Mouse (Mus musculus): Measurements from ENCODE around the gene Gm8122.
"Not testable (repeated sequence)": the region's sequence is repeated elsewhere in the genome, so short reads cannot be mapped to it uniquely, and the experiment has no call there.

The Gm8122 gene

DNA sequence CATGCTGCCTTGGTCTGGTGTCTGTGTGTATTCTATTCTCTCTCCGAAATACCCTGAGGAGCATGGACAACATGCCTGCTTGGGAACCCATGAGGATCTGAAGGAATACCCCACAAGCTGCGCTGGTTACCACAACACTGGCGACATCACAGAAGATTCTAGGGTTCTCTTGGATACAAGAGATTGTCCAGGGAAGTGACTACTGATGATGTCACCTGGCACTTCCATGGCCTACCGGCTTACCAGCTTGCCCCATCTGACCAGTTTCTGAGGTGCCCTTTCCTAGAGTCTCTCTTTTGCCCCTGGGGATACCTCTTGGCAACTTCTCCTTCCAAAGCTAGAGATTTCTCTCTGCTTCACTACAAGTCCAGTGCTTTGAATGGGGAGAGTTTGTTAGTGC is at the start of gene Gm8122:
Gm8122 (minus strand) TSS at position 101 of the 400 bp plus-strand sequence.
- not testable (repeated sequence) for DNase-seq (ENCODE audit: low read depth, low spot score)

DNA sequence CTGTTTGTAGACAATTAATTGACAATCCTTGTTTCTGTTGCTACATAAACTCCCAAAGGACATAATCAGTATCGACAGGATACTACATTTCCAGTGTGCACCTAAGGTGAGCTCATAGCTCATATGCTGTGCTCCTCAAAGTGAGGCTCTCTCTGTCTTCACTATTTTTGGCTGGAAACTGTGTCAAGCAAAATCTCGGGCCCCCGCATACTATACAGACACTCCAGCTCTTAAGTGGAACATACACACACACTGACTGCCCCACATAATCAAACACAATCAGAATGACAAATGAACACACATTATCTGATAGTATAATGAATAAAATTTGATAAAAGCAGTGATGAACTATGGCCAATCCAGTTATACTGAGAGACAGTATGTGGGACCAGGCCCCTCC is 43.6 kb upstream of the Gm8122 start:
- DNase-seq (ENCODE audit: low read depth, low spot score) = peak; percentile 0

DNA sequence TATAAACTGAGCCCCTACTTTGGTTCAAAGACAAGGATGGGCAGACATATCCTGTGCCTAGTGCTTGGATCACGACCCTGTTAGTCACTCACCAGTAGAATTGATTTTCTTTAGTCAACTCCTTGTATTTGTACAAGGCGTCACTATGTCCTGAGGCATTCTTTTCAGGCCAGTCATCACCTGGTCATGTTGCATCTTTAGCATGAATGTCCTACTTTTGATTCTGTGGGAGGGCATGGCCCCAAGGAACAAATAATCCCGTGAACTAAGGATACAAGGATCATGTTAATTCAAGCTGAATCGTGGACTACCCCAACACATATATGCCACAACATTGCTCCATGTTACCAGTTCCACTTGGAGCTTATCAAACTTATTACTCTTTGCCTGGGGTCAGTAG is 43.0 kb upstream of the Gm8122 start:
- DNase-seq (ENCODE audit: low read depth, low spot score) = peak; percentile 0

DNA sequence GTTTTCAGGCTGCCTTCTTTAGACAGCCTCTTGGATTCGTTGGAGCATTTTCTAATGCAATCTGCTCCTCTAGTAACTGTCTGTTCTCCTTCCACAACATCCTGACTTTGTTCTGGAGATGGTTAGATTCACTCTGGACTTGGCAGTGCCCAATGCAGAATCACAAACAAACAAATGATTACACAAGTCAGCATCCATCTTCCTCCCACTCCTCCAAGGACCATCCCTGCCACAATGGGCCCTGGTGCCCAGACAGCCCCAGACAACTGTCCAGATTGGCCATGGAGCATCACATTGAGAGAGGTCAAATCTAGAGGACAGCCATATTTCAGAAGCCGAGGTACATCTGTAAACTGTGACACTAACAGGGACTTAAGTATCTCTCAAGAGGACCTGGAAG is 42.4 kb upstream of the Gm8122 start:
- not testable (repeated sequence) for DNase-seq (ENCODE audit: low read depth, low spot score)

DNA sequence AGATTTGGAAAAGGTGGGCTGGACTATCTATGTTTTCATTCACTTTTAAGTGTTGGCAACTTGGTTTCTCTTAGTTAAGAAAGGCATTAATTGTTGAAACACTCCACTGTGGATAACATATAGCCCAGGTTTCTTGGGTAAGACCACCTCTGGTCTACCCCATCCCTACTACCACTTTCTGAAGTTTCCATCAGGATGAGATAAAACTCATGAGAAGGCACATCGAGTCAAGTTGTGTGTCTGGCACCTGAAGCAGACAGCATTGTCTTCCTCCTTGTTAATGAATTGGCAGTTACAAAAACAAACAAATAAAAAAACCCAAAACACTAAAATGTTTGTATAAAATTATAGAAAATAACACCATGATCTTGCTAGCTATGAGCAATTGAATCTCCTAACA is 40.6 kb upstream of the Gm8122 start:
- DNase-seq (ENCODE audit: low read depth, low spot score) = not testable (repeated sequence)

DNA sequence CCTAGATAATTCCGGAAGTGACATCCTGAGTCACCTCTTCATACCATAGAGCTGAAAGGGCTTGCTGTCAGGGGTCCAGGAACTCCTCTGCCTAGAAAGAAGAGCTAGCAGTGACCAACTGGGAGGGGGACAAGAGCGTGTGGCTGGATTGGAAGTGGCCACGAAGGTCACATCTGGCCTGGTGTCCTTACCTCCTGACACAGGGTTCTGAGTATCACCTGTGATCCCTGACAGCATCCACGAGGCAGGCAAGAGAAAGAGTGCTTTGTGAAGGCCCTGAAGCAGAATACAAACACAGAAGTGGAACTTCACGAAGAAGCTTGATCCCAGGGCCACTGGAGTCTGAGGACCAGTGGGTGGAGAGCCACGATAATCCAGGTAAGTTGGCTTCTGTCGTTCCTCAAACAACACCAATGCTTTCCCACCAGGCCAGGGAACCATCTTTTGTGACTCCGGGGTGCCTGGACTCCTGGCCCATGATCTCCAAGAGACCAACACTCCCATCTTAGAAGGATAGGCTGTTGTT is 39.9 kb upstream of the Gm8122 start, which contains the start of gene Gm9732:
Gm9732 (plus strand) TSS at position 51 of the 526 bp plus-strand sequence.
- DNase-seq (ENCODE audit: low read depth, low spot score) = peak; percentile 2

DNA sequence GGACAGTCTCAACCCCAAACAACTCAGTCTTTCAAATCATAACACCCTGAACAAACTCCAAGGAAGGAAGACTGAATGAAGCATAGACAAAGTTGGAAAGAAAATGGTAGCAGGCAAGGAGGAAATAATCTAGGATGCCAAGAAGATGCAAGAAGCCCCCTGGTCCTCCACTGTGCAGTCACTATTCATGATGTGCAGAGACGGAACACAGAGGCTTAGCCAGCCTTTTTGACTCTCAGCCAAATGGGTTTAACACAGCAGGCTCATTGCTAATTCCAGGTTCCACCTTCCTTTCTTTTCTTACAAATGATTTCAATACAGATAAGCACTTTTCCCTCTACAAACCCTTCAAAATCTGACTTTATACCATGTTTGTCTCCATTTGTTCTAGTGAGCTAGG is 38.1 kb upstream of the Gm8122 start:
- not testable (repeated sequence) for DNase-seq (ENCODE audit: low read depth, low spot score)

DNA sequence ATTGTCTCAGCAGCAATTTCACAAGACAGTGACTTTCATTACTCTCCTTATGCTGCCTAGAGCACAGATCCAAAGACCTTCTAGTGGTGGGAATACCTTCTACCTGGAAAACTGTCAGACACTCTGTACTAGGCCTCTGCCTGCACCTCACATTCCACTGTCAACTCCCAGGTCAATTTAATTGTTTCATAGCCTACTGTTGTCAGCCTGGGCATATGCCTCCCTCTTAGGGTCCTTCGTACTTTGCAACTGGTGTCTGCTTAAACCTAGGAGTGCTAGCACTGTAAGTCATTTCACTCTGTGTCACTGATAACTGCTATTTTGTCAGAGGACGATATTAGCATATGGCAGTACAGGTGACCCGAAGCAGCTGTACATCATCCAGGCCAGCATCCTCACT is 34.1 kb upstream of the Gm8122 start:
- not testable (repeated sequence) for DNase-seq (ENCODE audit: low read depth, low spot score)

DNA sequence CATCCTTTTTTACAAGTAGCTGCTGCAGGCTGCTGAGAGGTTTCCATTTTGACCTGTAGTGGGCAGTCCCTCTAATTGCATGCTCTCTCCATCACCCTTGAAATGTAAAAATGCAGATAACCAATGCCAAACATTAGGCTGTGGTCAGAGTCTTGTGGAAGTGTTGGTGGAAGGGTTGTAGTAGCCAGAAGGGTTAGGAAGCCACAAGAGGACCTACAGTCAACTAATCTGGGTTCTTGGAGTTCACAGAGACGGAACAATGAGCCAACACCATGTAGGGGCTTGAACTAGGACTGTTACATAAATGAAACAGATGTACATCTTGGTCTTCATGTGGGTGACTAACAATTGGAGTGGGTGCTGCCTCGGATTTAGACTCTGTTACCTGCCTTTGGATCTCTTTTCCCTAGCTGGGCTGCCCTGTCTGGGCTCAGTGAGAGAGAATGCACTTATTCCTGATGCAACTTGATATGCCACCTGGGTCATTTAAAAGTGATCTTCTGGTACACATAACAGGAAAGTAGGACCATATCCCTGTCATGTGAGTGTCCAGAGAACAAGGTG is 33.5 kb upstream of the Gm8122 start:
- not testable (repeated sequence) for DNase-seq (ENCODE audit: low read depth, low spot score)

DNA sequence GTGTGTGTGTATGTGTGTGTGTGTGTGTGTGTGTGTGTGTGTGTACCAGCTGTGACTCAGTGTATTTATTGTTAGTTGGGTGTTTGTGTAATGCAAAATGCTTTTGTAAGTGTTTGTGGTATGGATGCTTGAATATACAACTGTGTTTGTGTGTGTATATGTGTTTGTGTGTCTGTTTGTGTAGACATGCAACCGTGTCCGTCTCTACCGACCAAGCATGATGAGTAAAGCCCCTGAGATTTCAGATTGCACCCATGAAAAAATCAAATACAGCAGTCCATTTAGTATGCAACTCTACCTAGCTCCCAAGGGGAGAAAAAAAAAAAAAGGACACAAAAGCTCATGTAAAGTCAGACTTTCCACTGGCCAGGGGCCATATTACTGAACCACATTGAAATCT is 28.3 kb upstream of the Gm8122 start:
- DNase-seq (ENCODE audit: low read depth, low spot score) = not testable (repeated sequence)

DNA sequence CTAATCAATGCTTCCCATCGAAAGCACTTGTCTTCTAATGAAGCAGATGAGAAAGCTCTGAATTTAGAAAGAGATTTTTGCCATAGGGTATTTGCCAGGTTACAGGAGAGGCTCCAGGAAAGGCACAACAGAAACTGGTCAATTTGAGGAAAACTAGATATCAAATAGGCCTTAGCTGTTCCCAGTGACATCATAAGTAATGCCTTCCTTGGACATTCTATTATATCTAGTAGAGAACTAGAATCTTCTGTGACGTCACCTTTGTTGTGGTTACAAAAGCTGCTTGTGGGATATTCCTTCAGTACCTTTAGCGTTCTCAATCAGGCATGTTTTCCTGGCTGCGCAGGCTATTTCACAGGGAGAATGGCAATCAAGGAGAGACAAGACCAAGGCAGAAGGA is 23.2 kb upstream of the Gm8122 start, which contains the start of gene Gm8126:
Gm8126 (plus strand) TSS at position 301 of the 400 bp plus-strand sequence.
- not testable (repeated sequence) for DNase-seq (ENCODE audit: low read depth, low spot score)

DNA sequence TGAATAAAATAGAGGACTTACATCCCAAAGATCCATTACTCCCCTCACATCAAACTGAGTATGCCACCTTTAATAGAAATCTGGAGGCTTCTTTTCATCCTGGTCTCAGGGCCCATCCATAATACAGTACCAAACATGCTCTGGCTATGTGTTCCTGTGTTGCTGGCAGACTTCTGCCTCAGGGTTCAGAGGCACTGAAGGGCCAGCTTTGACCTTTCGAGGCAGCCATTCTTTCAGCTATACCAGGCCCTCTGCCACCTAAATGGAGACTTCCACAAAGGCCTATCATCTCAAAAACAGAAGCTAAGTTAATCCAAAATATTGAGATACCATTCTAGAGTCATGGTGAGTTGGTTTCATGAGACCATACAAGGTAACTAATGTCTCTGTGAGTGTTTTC is 21.4 kb upstream of the Gm8122 start:
- not testable (repeated sequence) for DNase-seq (ENCODE audit: low read depth, low spot score)

DNA sequence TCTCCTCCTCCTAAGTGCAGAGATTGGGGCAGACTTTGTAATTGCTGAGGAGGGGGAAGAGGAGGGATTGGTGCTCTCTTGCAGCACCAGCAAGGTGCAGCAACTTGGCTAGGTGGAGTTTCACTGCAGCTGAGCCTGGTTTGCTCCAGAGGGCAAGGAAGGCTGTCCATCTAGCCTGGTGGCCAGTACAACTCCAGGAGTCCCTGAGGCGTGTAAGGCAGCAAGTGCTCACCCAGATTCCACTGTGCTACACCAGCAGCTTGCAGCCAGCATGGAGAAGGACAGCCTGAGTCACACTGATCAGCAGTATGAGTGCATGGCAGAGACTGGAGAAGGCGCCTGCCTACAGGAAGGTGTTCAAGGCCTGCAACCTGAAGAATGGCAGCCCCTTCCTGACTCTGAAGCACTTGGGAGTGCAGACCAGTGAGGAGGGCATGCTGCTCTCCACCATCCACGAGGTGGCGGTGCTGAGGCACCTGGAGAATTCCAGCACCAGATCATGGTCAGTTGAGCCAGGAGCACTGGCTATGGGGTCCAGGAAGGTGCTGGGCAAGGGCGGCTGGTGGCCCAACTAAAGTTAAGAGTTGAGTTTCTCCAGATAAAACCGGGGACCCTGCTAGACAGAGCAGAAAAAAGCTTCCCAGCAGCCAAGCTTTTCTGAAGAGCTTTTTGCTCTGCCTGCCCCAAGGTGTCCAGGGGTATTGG is 15.6 kb upstream of the Gm8122 start:
- DNase-seq (ENCODE audit: low read depth, low spot score) = not testable (repeated sequence)

DNA sequence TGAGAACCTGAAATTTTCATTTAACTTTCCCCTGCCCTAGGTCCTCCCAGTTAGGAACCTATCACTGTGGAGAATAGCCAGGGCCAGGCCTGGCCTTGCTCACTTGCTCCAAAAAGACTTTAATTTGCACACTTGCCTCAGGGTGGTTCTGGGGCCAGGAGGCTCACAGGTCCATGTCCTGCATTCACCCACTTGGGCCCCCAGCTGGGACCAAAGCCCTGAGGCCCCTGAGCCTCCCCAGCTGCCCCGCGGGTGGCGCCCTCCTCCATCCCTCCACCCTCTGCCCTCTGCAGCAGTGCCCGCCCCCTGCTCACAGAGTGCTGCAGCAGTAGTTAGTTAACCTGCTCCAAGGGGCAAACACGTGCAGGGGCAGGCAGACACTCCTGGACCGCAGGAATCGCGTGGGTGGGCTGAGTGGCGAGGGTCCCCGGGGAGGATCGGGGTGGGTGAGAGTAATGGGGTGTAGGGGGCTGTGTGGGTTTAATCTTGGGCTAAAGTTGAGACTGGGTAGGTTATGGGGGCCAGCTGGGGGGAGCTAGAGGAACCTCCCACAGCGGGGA is 14.6 kb upstream of the Gm8122 start:
- not testable (repeated sequence) for DNase-seq (ENCODE audit: low read depth, low spot score)

DNA sequence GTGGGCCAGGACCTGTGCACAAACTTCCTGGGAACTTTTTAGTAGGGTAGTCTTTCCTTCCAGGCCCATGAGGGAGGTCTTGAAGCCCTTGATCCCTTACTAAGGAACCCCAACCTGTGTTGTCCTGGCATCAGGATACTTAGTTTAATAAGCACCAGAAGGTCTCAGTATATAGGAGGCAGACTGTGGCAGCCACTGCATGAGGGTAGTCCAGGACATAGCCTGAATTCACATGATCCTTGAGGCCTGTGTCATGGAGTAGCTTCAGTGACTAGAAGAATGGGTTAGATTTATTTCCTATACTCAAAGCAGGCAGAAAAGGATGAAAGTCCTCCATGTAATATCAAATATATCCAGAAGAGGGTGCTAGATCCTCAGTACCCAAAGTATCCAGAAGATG is 2.7 kb upstream of the Gm8122 start:
- not testable (repeated sequence) for DNase-seq (ENCODE audit: low read depth, low spot score)
